In the genomic region with DNA sequence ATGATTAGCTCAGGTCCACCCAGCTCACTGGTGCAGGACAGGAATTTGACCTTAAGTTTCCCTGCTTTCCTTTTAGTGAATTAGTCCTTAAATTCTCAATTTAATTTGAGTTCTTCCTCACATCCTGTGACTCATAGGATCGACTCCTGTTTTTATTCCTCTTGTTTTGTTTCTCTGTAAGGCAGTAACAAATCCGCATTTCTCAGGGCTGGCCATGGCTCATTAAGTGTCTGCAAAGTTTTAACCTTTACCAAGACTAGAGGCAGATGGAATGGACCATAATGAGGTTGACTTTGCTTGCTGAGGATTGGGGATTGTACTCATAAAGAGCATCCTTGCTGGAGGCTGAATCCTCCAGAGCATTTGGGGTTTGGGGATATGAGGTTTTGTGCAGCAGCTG, we compare ENCODE assay signal across 16 mouse cellular contexts.
"Had no signal": no experiment of that assay in that cellular context is flagged by ENCODE, and none has a peak within 500 bp of the region (broad histone marks: within the 10 kb centered on the region; RNA-seq: fewer than 3 reads in every experiment).

No protein-coding gene starts in this region.

- DNase-seq: lung, adult 18-20 months; lung, embryonic 14.5 days; lung, postnatal 10 days; lung, postnatal 4 days; retina, postnatal 1 day; right cerebral cortex, adult 18-20 months; right cerebral cortex, postnatal 25 days; right cerebral cortex, postnatal 4 days; spleen, adult 18-20 months; thymus, adult 18-20 months; thymus, postnatal 14 days; thymus, postnatal 36 days had no signal

- ATAC-seq: midbrain, embryonic 13.5 days; midbrain, embryonic 16.5 days had no signal

- H3K9me3 ChIP-seq: midbrain, embryonic 10.5 days; midbrain, embryonic 13.5 days; neural tube, embryonic 12.5 days had no signal

- H3K4me2 ChIP-seq: lung, embryonic 14.5 days; midbrain, embryonic 13.5 days; neural tube, embryonic 12.5 days had no signal

- H3K27ac ChIP-seq: midbrain, embryonic 10.5 days; midbrain, embryonic 13.5 days; neural tube, embryonic 12.5 days had no signal

- H3K9ac ChIP-seq: lung, embryonic 14.5 days; midbrain, embryonic 13.5 days; neural tube, embryonic 12.5 days had no signal

- H3K36me3 ChIP-seq: midbrain, embryonic 10.5 days; midbrain, embryonic 13.5 days; neural tube, embryonic 12.5 days had no signal

- H3K27me3 ChIP-seq: midbrain, embryonic 13.5 days; neural tube, embryonic 12.5 days had no signal

- H3K4me1 ChIP-seq: midbrain, embryonic 10.5 days; midbrain, embryonic 13.5 days; neural tube, embryonic 12.5 days had no signal

- H3K4me3 ChIP-seq: midbrain, embryonic 10.5 days; midbrain, embryonic 13.5 days; neural tube, embryonic 12.5 days had no signal
